ENCODE assay signal across 8 mouse cellular contexts in the genomic region with DNA sequence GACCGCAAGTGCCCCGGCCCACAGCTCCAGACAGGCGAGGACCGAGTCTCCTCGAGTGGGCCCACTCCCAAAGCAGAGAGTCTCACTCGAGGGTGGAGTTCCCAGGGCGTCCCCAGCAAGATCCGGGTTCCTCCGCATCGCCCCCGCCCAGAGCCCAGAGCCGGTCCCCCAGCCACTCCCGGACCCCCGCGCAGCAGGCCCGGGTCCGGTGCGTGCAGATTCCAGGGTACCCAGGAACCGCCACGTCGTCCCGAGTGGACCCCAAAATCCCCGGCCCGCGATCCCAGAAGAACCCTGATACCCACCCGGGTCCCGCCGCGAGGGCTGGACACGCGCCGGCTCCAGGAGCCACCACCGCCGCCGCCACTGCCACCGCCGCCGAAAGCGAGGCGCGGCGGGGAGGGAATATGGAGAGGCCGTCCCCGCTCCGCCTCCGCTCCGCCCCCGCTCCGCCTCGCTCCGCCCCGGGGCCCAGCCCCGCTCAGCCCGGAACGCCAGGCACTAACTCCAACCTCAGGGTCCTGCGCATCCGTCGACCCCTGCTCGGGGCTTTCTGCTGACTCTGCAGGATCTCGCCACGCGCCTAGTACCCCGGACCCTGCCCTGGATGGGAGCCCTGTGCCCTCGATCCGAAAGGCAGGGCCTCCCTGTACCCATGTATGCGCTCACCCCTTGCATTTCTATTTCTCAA. TPM values are rescaled to one million over a fixed set of nuclear protein-coding genes. Genes with fewer than 3 reads are reported as not detected.
A peak's percentile ranks its signal among the peaks of the same experiment; 100 is the strongest.
DNase-seq lines count a peak whose midpoint lies in the region; ATAC-seq and TF ChIP-seq lines count a peak whose summit lies in the region.

A gene (minus strand): TSS at position 409 of the 691 bp plus-strand sequence.
A gene (plus strand): TSS at position 482 of the 691 bp plus-strand sequence.

- dilution Hi-C loops in CH12.LX (cut with MboI; ENCODE audit: extremely low pct_ligation_motif_present, extremely low pct_unique_long_range_greater_than_20kb, low sequenced_read_pairs) = no loop called here

- WGBS in embryonic facial prominence, embryonic 14.5 days = under 1% methylated on average over 42 of the region's 66 CpGs
- under 1% methylated on average over 64 of the region's 66 CpGs for WGBS in heart, postnatal 0 days
- WGBS in lung, embryonic 15.5 days = under 1% methylated on average over 54 of the region's 66 CpGs
- WGBS in neural tube, embryonic 15.5 days = under 1% methylated on average over 51 of the region's 66 CpGs

- H3K4me1 ChIP-seq in CH12.LX (ENCODE audit: control insufficient read depth in 1 of 2, insufficient read depth in 2 of 2) = peaks cover 3 to 23% of the 10 kb centered on the region in 2 experiments
- peaks cover 23% of the 10 kb centered on the region for H3K4me1 ChIP-seq in embryonic facial prominence, embryonic 14.5 days (ENCODE audit: control insufficient read depth, insufficient read depth, low read length)
- H3K4me1 ChIP-seq in heart, postnatal 0 days (ENCODE audit: control insufficient read depth, insufficient read depth) = peaks cover 4% of the 10 kb centered on the region; the same call in 1 of the 2 replicates
- peaks cover 47% of the 10 kb centered on the region for H3K4me1 ChIP-seq in lung, embryonic 15.5 days
- peaks cover 70% of the 10 kb centered on the region for H3K4me1 ChIP-seq in neural tube, embryonic 15.5 days

- no peaks in the 10 kb centered on the region for H3K36me3 ChIP-seq in CH12.LX (replicated peaks in 1 of 2; ENCODE audit: control insufficient read depth in 1 of 2, insufficient read depth in 1 of 2, low read length in 1 of 2)
- H3K36me3 ChIP-seq in embryonic facial prominence, embryonic 14.5 days (ENCODE audit: control insufficient read depth, insufficient read depth, low read length) = no peaks in the 10 kb centered on the region
- no peaks in the 10 kb centered on the region for H3K36me3 ChIP-seq in heart, postnatal 0 days (replicated peaks; ENCODE audit: control insufficient read depth, insufficient read depth, low read length)
- H3K36me3 ChIP-seq in lung, embryonic 15.5 days = no peaks in the 10 kb centered on the region
- H3K36me3 ChIP-seq in neural tube, embryonic 15.5 days = no peaks in the 10 kb centered on the region

- TF ChIP-seq RAD21 in CH12.LX (IDR thresholded peaks at IDR 0.05; ENCODE audit: low read depth, low read length) = no peak

- in situ Hi-C loops in CH12.LX (cut with MboI; ENCODE audit: low pct_ligation_motif_present, low pct_unique_long_range_greater_than_20kb, low sequenced_read_pairs) = no loop called here

- H3K27ac ChIP-seq in CH12.LX (ENCODE audit: insufficient read depth, low read depth) = no peak within 1 kb of the TSS
- H3K27ac ChIP-seq in embryonic facial prominence, embryonic 14.5 days (replicated peaks; ENCODE audit: low read depth, low read length) = peak within 1 kb of the TSS; percentile 25
- peak within 1 kb of the TSS; percentile 36 for H3K27ac ChIP-seq in heart, postnatal 0 days (ENCODE audit: low read depth)
- H3K27ac ChIP-seq in lung, embryonic 15.5 days = peak within 1 kb of the TSS; percentile 65
- H3K27ac ChIP-seq in neural tube, embryonic 15.5 days (replicated peaks) = peak within 1 kb of the TSS; percentile 86

- peak; percentile 79 for TF ChIP-seq POLR2A in CH12.LX (IDR thresholded peaks at IDR 0.05; ENCODE audit: low read depth, low read length)

- peak within 1 kb of the TSS; percentile 97 for H3K4me2 ChIP-seq in CH12.LX (ENCODE audit: insufficient read depth, low read depth, poor library complexity, severe bottlenecking)
- H3K4me2 ChIP-seq in embryonic facial prominence, embryonic 14.5 days (ENCODE audit: low read depth, low read length) = peak within 1 kb of the TSS; percentile 98
- H3K4me2 ChIP-seq in heart, postnatal 0 days (ENCODE audit: low read depth, low read length) = peak within 1 kb of the TSS; percentile 88
- H3K4me2 ChIP-seq in lung, embryonic 15.5 days = peak within 1 kb of the TSS; percentile 88
- H3K4me2 ChIP-seq in neural tube, embryonic 15.5 days = peak within 1 kb of the TSS; percentile 99

- peak within 1 kb of the TSS; percentile 42 to 71 (median 47) for H3K4me3 ChIP-seq in CH12.LX (replicated peaks in 1 of 3; ENCODE audit: low read depth in 2 of 3, low read length in 2 of 3, poor library complexity in 1 of 3)
- H3K4me3 ChIP-seq in embryonic facial prominence, embryonic 14.5 days (ENCODE audit: low read depth, low read length) = peak within 1 kb of the TSS; percentile 81
- H3K4me3 ChIP-seq in heart, postnatal 0 days (ENCODE audit: low read depth, low read length) = peak within 1 kb of the TSS; percentile 67
- H3K4me3 ChIP-seq in lung, embryonic 15.5 days = peak within 1 kb of the TSS; percentile 91
- H3K4me3 ChIP-seq in neural tube, embryonic 15.5 days (replicated peaks) = peak within 1 kb of the TSS; percentile 81

- peak within 1 kb of the TSS; percentile 91 for H3K9ac ChIP-seq in CH12.LX (ENCODE audit: insufficient read depth, low read depth)
- peak within 1 kb of the TSS; percentile 82 for H3K9ac ChIP-seq in embryonic facial prominence, embryonic 14.5 days (ENCODE audit: low read depth, low read length)
- H3K9ac ChIP-seq in heart, postnatal 0 days (replicated peaks; ENCODE audit: low read depth, low read length) = peak within 1 kb of the TSS; percentile 70
- peak within 1 kb of the TSS; percentile 89 for H3K9ac ChIP-seq in lung, embryonic 15.5 days
- peak within 1 kb of the TSS; percentile 88 for H3K9ac ChIP-seq in neural tube, embryonic 15.5 days (replicated peaks)

- no peak for TF ChIP-seq EP300 in CH12.LX (IDR thresholded peaks at IDR 0.05; ENCODE audit: low read length)
- TF ChIP-seq EP300 in heart, postnatal 0 days (IDR thresholded peaks at IDR 0.05; ENCODE audit: low read depth) = no peak

- no peaks in the 10 kb centered on the region for H3K79me2 ChIP-seq in CH12.LX (replicated peaks; ENCODE audit: control insufficient read depth, extremely low read depth, insufficient read depth, poor library complexity, severe bottlenecking)

- no peak for TF ChIP-seq CTCF in CH12.LX (conservative IDR thresholded peaks at IDR 0.05 in 1 of 2, IDR thresholded peaks at IDR 0.05 in 1 of 2; ENCODE audit: low read depth in 2 of 2, low read length in 2 of 2)
- no peak for TF ChIP-seq CTCF in heart, postnatal 0 days (IDR thresholded peaks at IDR 0.05; ENCODE audit: low read depth)

- H3K27me3 ChIP-seq in CH12.LX (replicated peaks) = peaks cover 94% of the 10 kb centered on the region
- H3K27me3 ChIP-seq in embryonic facial prominence, embryonic 14.5 days (replicated peaks; ENCODE audit: control insufficient read depth, insufficient read depth, low read length) = no peaks in the 10 kb centered on the region
- peaks cover 9% of the 10 kb centered on the region; the same call in 1 of the 2 replicates for H3K27me3 ChIP-seq in heart, postnatal 0 days (ENCODE audit: control insufficient read depth, insufficient read depth, low read length)
- H3K27me3 ChIP-seq in lung, embryonic 15.5 days = peaks cover 17% of the 10 kb centered on the region
- no peaks in the 10 kb centered on the region for H3K27me3 ChIP-seq in neural tube, embryonic 15.5 days (replicated peaks)

- H3K9me3 ChIP-seq in CH12.LX (replicated peaks; ENCODE audit: low read length) = no peaks in the 10 kb centered on the region
- H3K9me3 ChIP-seq in embryonic facial prominence, embryonic 14.5 days (ENCODE audit: control insufficient read depth, low read length) = no peaks in the 10 kb centered on the region
- H3K9me3 ChIP-seq in heart, postnatal 0 days (replicated peaks; ENCODE audit: control insufficient read depth, low read length) = no peaks in the 10 kb centered on the region
- no peaks in the 10 kb centered on the region for H3K9me3 ChIP-seq in lung, embryonic 15.5 days
- H3K9me3 ChIP-seq in neural tube, embryonic 15.5 days (replicated peaks) = no peaks in the 10 kb centered on the region

- peak; percentile 94 for ATAC-seq in embryonic facial prominence, embryonic 14.5 days (ENCODE audit: low read depth)
- ATAC-seq in heart, postnatal 0 days (ENCODE audit: insufficient read depth, low read depth) = peak; percentile 92
- ATAC-seq in lung, embryonic 15.5 days (ENCODE audit: borderline replicate concordance, extremely low read depth, low FRiP score, low TSS enrichment) = peak; percentile 88
- peak; percentile 92 for ATAC-seq in neural tube, embryonic 15.5 days (ENCODE audit: low FRiP score)

- DNase-seq in CH12.LX (ENCODE audit: extremely low read depth) = peak; percentile 55
- peak; percentile 80 for DNase-seq in adrenal gland, postnatal 25 days
- peak; percentile 82 for DNase-seq in embryonic facial prominence, embryonic 14.5 days (ENCODE audit: low spot score)
- DNase-seq in heart, postnatal 0 days (ENCODE audit: low spot score) = peak; percentile 64
- DNase-seq in kidney, postnatal 14 days = peak; percentile 82
- DNase-seq in urinary bladder, postnatal 14 days (ENCODE audit: low spot score) = peak; percentile 71

TF ChIP-seq in CH12.LX, 34 proteins besides CTCF, POLR2A, EP300 and RAD21 (continues in another document):
- TF ChIP-seq NELFE (IDR thresholded peaks at IDR 0.05; ENCODE audit: low read depth, low read length) = peak; percentile 63
- peak; percentile 26; the same call in 1 of the 2 replicates for TF ChIP-seq MXI1 (IDR thresholded peaks at IDR 0.05; ENCODE audit: low read depth, low read length)
- TF ChIP-seq MAZ (IDR thresholded peaks at IDR 0.05; ENCODE audit: low read depth, low read length) = peak; percentile 59; the same call in 1 of the 2 replicates

RNA-seq across cellular contexts. Expression of the first gene that starts in this region (rescaled TPM):
- 9.4 and 15.9 TPM in 2 replicates for total RNA-seq in CH12.LX (2012; rRNA removed)
- total RNA-seq in CH12.LX (2014; rRNA removed) = 0.65 and 0.79 TPM in 2 replicates
- polyA plus RNA-seq in CH12.LX (2012; ENCODE audit: insufficient read length, low read depth) = 2.4 and 2.7 TPM in 2 replicates
- 12.7 and 14.3 TPM in 2 replicates for total RNA-seq in adrenal gland, postnatal 25 days (2021)
- polyA plus RNA-seq in embryonic facial prominence, embryonic 14.5 days (2014; fragmentation: Nextera tagmentation; extraction: Ambion mirVana) = 11.7 and 13.2 TPM in 2 replicates
- total RNA-seq in heart, postnatal 0 days (2014; rRNA removed; ENCODE audit: low replicate concordance) = 46.4 and 50.8 TPM in 2 replicates
- polyA plus RNA-seq in heart, postnatal 0 days (2015; fragmentation: Nextera tagmentation; extraction: Ambion mirVana) = 12.4 and 12.9 TPM in 2 replicates
- 19.9 and 20.9 TPM in 2 replicates for polyA plus RNA-seq in lung, embryonic 15.5 days (2015; fragmentation: Nextera tagmentation; extraction: Ambion mirVana)
- 43.9 and 47.4 TPM in 2 replicates for polyA plus RNA-seq in neural tube, embryonic 15.5 days (2015; fragmentation: Nextera tagmentation; extraction: Ambion mirVana)

RNA-seq across cellular contexts. Expression of the second gene that starts in this region (rescaled TPM):
- 0.80 and 1.3 TPM in 2 replicates for total RNA-seq in CH12.LX (2012; rRNA removed)
- total RNA-seq in CH12.LX (2014; rRNA removed) = 0.82 and 0.97 TPM in 2 replicates
- polyA plus RNA-seq in CH12.LX (2012; ENCODE audit: insufficient read length, low read depth) = 1.2 and 1.4 TPM in 2 replicates
- 0.29 and 1.7 TPM in 2 replicates for total RNA-seq in adrenal gland, postnatal 25 days (2021)
- 3.2 and 7.6 TPM in 2 replicates for polyA plus RNA-seq in embryonic facial prominence, embryonic 14.5 days (2014; fragmentation: Nextera tagmentation; extraction: Ambion mirVana)
- 0.39 TPM in 1 of 2 replicates, not detected in the other for total RNA-seq in heart, postnatal 0 days (2014; rRNA removed; ENCODE audit: low replicate concordance)
- polyA plus RNA-seq in heart, postnatal 0 days (2015; fragmentation: Nextera tagmentation; extraction: Ambion mirVana) = 0.62 and 0.68 TPM in 2 replicates
- polyA plus RNA-seq in lung, embryonic 15.5 days (2015; fragmentation: Nextera tagmentation; extraction: Ambion mirVana) = 4.9 and 5.7 TPM in 2 replicates
- 12.6 and 13.2 TPM in 2 replicates for polyA plus RNA-seq in neural tube, embryonic 15.5 days (2015; fragmentation: Nextera tagmentation; extraction: Ambion mirVana)
